ENCODE assay signal across 8 mouse cellular contexts in genomic region chr3:95674236-95674635, GRCm38 (mm10). TPM values are rescaled to one million over a fixed set of nuclear protein-coding genes. Genes with fewer than 3 reads are reported as not detected.
DNase-seq lines count a peak whose midpoint lies in the region; ATAC-seq and TF ChIP-seq lines count a peak whose summit lies in the region.

No protein-coding gene starts in this region.

- no peak for TF ChIP-seq CTCF in left cerebral cortex, adult 2 months (IDR thresholded peaks at IDR 0.05)
- TF ChIP-seq CTCF in heart, adult 2 months (IDR thresholded peaks at IDR 0.05): no peak
- TF ChIP-seq CTCF in kidney, adult 2 months (conservative IDR thresholded peaks at IDR 0.05; ENCODE audit: insufficient read depth, insufficient read length, low read depth, low read length): no peak

- peak; percentile 89 for ATAC-seq in stomach, embryonic 15.5 days (ENCODE audit: insufficient read depth, low FRiP score, low read depth)

- H3K4me2 ChIP-seq in stomach, embryonic 15.5 days: peak overlapping the region; percentile 46

- no peaks in the 10 kb centered on the region for H3K27me3 ChIP-seq in heart, adult 2 months (ENCODE audit: control insufficient read depth, insufficient read depth, low read length)
- no peaks in the 10 kb centered on the region for H3K27me3 ChIP-seq in kidney, adult 2 months (replicated peaks; ENCODE audit: control insufficient read depth, insufficient read depth, low read length)
- no peaks in the 10 kb centered on the region for H3K27me3 ChIP-seq in stomach, embryonic 15.5 days (replicated peaks)

- no peaks in the 10 kb centered on the region for H3K9me3 ChIP-seq in stomach, embryonic 15.5 days

- no peak overlapping the region for H3K4me3 ChIP-seq in left cerebral cortex, adult 2 months
- H3K4me3 ChIP-seq in brown adipose tissue, adult 24 weeks (ENCODE audit: insufficient read depth, low read depth, low read length): no peak overlapping the region
- H3K4me3 ChIP-seq in heart, adult 2 months: peak overlapping the region; percentile 5; the same call in 1 of the 2 replicates
- no peak overlapping the region for H3K4me3 ChIP-seq in kidney, adult 2 months (ENCODE audit: insufficient read depth, low read depth, low read length)
- peak overlapping the region; percentile 14; the same call in 1 of the 2 replicates for H3K4me3 ChIP-seq in stomach, embryonic 15.5 days (replicated peaks)

- H3K4me1 ChIP-seq in brown adipose tissue, adult 24 weeks (ENCODE audit: control insufficient read depth, insufficient read depth, insufficient read length, low read length): peaks cover 42% of the 10 kb centered on the region
- H3K4me1 ChIP-seq in heart, adult 2 months (ENCODE audit: control insufficient read depth, insufficient read depth, low read length): peaks cover 48% of the 10 kb centered on the region
- H3K4me1 ChIP-seq in kidney, adult 2 months (ENCODE audit: control insufficient read depth, insufficient read depth, low read length): peaks cover 38% of the 10 kb centered on the region
- peaks cover 58% of the 10 kb centered on the region for H3K4me1 ChIP-seq in stomach, embryonic 15.5 days

- peak; percentile 82 for TF ChIP-seq POLR2A in heart, adult 2 months (IDR thresholded peaks at IDR 0.05; ENCODE audit: insufficient read depth, low read depth, low read length)
- TF ChIP-seq POLR2A in kidney, adult 2 months (IDR thresholded peaks at IDR 0.05; ENCODE audit: low read depth, low read length): peak; percentile 29

- H3K9ac ChIP-seq in heart, adult 2 months (ENCODE audit: low read depth, low read length): peak overlapping the region; percentile 41; the same call in 1 of the 2 replicates
- H3K9ac ChIP-seq in stomach, embryonic 15.5 days: no peak overlapping the region

- H3K36me3 ChIP-seq in heart, adult 2 months (ENCODE audit: control insufficient read depth, insufficient read depth, low read length): peaks cover 22% of the 10 kb centered on the region
- H3K36me3 ChIP-seq in kidney, adult 2 months (ENCODE audit: control insufficient read depth, insufficient read depth, low read length): no peaks in the 10 kb centered on the region
- no peaks in the 10 kb centered on the region for H3K36me3 ChIP-seq in stomach, embryonic 15.5 days

- intact Hi-C loops in left cerebral cortex, adult 2 months (cut with DNase I): loop anchor here (5.0 kb wide), 1 partner anchor 157 kb away; no protein-coding TSS in a partner anchor
- intact Hi-C loops in heart, adult 2 months (cut with DNase I): loop anchor here (2.0 kb wide), 1 partner anchor 21 kb away; no protein-coding TSS in a partner anchor

- 0% methylated on average over 2 of the region's 2 CpGs for WGBS in heart, adult 2 months
- WGBS in kidney, adult 2 months: 3% methylated on average over 2 of the region's 2 CpGs
- WGBS in stomach, embryonic 15.5 days: 13% methylated on average over 2 of the region's 2 CpGs

- H3K79me2 ChIP-seq in heart, adult 2 months (replicated peaks; ENCODE audit: control insufficient read depth, insufficient read depth, low read length): peaks cover 4% of the 10 kb centered on the region; the same call in 1 of the 2 replicates

- peak; percentile 99 for TF ChIP-seq EP300 in heart, adult 2 months (IDR thresholded peaks at IDR 0.05; ENCODE audit: insufficient read depth, low read depth, low read length)

- H3K27ac ChIP-seq in left cerebral cortex, adult 2 months: peak overlapping the region; percentile 83
- peak overlapping the region; percentile 97 for H3K27ac ChIP-seq in brown adipose tissue, adult 24 weeks (replicated peaks; ENCODE audit: low read depth, low read length)
- H3K27ac ChIP-seq in heart, adult 2 months: peak overlapping the region; percentile 96
- peak overlapping the region; percentile 96 for H3K27ac ChIP-seq in kidney, adult 2 months (ENCODE audit: insufficient read depth, low read depth, low read length)
- H3K27ac ChIP-seq in stomach, embryonic 15.5 days: peak overlapping the region; percentile 98

- no peak for DNase-seq in left cerebral cortex, adult 2 months (ENCODE audit: extremely low spot score in 1 of 2, low spot score in 2 of 2)
- DNase-seq in left cerebral cortex, adult 8-10 months (ENCODE audit: low spot score in 2 of 2): no peak
- DNase-seq in heart, adult 2 months: peak; percentile 82 to 91
- DNase-seq in kidney, adult 2 months: peak; percentile 93
- DNase-seq in lung, postnatal 10 days: peak; percentile 90
- no peak for DNase-seq in cerebellum, postnatal 4 days (ENCODE audit: low spot score in 2 of 2)

RNA-seq across cellular contexts. Expression of gene Adamtsl4, which starts 13.5 kb away (rescaled TPM):
- 1 to 10 TPM; 6.8 to 7.7 TPM for total RNA-seq in left cerebral cortex, adult 2 months (2021)
- total RNA-seq in left cerebral cortex, adult 8-10 months (2022): 10 to 100 TPM in 3 of 4 experiments, 1 to 10 TPM in 1; 9.4 to 12.9 (median 11.4) TPM
- polyA plus RNA-seq in brown adipose tissue, adult 24 weeks (2012; ENCODE audit: insufficient read depth, insufficient read length, missing spikeins): 2.5 and 6.6 TPM in 2 replicates
- total RNA-seq in heart, adult 2 months (2021): 10 to 100 TPM; 39.2 to 51.4 TPM
- 36.2 and 46.2 TPM in 2 replicates for polyA plus RNA-seq in heart, adult 2 months (2012; rRNA removed)
- 5.2 and 6.0 TPM in 2 replicates for polyA plus RNA-seq in kidney, adult 2 months (2012; rRNA removed)
- 3.8 and 7.3 TPM in 2 replicates for polyA plus RNA-seq in stomach, embryonic 15.5 days (2015; fragmentation: Nextera tagmentation; extraction: Ambion mirVana)

RNA-seq across cellular contexts. Expression of gene Mcl1, which starts 15.6 kb away (rescaled TPM):
- 10 to 100 TPM; 52.7 to 60.9 TPM for total RNA-seq in left cerebral cortex, adult 2 months (2021)
- 10 to 100 TPM; 47.2 to 59.6 (median 54.3) TPM for total RNA-seq in left cerebral cortex, adult 8-10 months (2022)
- polyA plus RNA-seq in brown adipose tissue, adult 24 weeks (2012; ENCODE audit: insufficient read depth, insufficient read length, missing spikeins): 56.1 and 61.6 TPM in 2 replicates
- total RNA-seq in heart, adult 2 months (2021): 100 to 1,000 TPM; 134 to 139 TPM
- 39.1 and 64.4 TPM in 2 replicates for polyA plus RNA-seq in heart, adult 2 months (2012; rRNA removed)
- 31.9 and 43.0 TPM in 2 replicates for polyA plus RNA-seq in kidney, adult 2 months (2012; rRNA removed)
- polyA plus RNA-seq in stomach, embryonic 15.5 days (2015; fragmentation: Nextera tagmentation; extraction: Ambion mirVana): 54.1 and 57.7 TPM in 2 replicates

RNA-seq across cellular contexts. Expression of gene Ensa, which starts 49.4 kb away (rescaled TPM):
- 100 to 1,000 TPM; 349 to 358 TPM for total RNA-seq in left cerebral cortex, adult 2 months (2021)
- 100 to 1,000 TPM; 322 to 333 (median 327) TPM for total RNA-seq in left cerebral cortex, adult 8-10 months (2022)
- 38.4 and 51.4 TPM in 2 replicates for polyA plus RNA-seq in brown adipose tissue, adult 24 weeks (2012; ENCODE audit: insufficient read depth, insufficient read length, missing spikeins)
- total RNA-seq in heart, adult 2 months (2021): 10 to 100 TPM; 71.5 to 77.7 TPM
- polyA plus RNA-seq in heart, adult 2 months (2012; rRNA removed): 17.4 and 28.3 TPM in 2 replicates
- polyA plus RNA-seq in kidney, adult 2 months (2012; rRNA removed): 9.9 and 13.2 TPM in 2 replicates
- 65.6 and 71.0 TPM in 2 replicates for polyA plus RNA-seq in stomach, embryonic 15.5 days (2015; fragmentation: Nextera tagmentation; extraction: Ambion mirVana)

Comparison
In these comparisons a context has a peak if more than half of its experiments do, and no peak if none do; other contexts are left out.
1. DNase-seq: peak in heart, adult 2 months (2 of 2), kidney, adult 2 months (single experiment) and lung, postnatal 10 days (single experiment); none in left cerebral cortex, adult 2 months (0 of 2), left cerebral cortex, adult 8-10 months (0 of 2) and cerebellum, postnatal 4 days (0 of 2).
2. H3K4me3 ChIP-seq: peak in heart, adult 2 months (single experiment) and stomach, embryonic 15.5 days (single experiment); none in left cerebral cortex, adult 2 months (single experiment), brown adipose tissue, adult 24 weeks (single experiment) and kidney, adult 2 months (single experiment).
3. Peak in every context shown above with its lines, with median percentiles within 50 percentile points of each other: H3K27ac ChIP-seq.